Mouse (Mus musculus) right cerebral cortex, postnatal 10 days (tissue): ENCODE measurements around the gene Chchd6.

Experiments used
- DNase-seq, 2 experiments: peaks; one replicate each; pipeline ENCODE4 v3.0.0; 2021; ENCODE audit warnings: low spot score in 2 of 2

Gene Chchd6

DNA sequence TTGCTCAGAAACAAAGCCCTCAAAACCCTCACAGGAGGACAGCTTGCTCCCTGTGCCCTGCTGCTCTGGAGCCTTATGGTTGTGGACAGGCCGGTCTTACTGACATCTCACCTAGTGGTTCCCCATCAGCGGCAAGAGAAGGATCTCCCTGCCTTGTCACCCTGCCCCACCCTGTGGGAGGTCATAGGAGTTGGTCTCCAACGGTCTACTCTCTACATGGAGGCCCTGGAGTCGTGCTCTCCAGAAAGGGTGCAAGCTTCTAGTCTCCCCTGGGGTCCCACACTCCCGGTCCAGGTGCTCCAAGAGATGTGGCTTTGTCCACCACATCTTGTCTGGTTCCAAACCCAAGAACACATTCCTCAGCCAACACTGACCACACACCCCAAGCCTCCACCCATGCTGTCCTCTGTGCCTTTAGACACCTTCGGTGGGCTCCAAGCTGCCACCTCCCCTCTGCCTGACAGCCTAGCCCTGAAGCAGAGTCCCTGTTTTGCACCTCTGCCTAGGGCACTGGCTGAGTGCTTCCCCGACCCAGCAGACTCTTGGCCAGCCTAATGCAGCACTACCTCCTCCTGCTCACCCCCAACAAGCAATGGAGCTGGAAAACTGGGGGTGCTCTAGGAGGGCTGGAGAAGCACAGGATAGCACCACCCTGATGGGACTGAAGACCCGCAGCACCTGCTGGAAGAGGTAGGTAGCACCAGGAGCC lies 234.6 kb downstream of the Chchd6 start:
- no peak for DNase-seq

DNA sequence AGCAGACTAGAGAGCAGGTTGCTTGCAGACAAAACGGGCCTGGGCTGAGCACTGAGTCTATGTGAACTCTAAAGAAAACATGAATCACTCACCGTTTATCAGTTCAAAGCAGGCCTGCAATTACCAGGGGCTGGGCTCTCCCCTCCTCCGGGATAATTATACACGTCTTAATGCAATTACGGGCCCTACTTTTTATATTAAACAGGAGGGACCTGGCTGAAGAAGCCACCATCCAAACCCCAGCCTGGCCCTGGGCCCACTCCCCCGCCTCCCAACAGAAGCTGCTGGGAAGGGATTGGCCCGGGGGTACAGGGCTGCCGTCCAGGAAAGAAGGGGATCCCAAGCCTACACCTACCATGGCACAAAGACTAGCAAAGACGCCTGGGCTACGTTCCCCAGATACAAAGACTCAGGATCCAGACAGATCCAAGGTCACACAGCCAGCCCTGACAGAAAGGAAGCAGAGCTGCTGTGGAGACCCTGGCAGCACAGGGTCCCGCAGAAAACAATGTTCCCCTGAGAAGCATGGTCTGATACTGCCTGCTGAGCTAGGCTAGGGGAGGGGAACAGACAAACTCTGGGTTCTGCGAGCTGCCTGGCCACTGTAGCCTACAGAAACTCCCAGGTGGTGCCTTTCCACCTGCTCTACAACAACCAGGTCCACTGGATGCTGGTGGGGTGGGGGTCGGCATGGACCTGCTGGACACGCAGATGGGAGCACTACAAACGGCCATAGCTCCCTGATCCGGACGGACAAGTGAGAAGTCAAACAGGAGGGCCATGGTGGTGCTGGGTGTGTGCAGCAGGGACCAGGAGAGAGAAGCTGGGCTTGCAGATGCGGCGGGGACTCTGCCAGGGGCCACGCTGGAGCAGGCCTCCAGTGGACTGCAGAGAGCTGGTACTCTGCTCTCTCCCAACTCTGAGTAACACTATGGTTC lies 235.4 kb downstream of the Chchd6 start:
- DNase-seq = peak; percentile 71 to 73

DNA sequence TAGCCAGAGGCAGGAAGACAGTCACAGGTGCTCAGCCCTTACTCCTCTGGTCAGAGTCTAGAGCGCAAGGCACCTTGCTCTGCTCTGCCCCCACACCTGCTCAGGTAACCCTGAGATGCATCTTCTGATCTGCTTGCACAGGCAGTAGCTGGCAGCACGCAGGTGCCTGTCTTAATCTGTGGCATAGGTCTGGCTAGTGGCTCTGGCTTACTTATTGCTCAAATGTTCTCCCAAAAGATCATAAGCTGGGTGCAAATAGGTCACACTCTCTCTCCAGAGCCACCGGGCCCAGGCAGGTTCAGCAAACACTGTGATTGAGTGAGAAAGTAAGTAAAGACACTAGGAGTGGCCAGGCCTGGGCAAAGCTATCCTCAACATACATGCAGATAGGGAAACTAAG lies 236.3 kb downstream of the Chchd6 start:
- DNase-seq = no peak

DNA sequence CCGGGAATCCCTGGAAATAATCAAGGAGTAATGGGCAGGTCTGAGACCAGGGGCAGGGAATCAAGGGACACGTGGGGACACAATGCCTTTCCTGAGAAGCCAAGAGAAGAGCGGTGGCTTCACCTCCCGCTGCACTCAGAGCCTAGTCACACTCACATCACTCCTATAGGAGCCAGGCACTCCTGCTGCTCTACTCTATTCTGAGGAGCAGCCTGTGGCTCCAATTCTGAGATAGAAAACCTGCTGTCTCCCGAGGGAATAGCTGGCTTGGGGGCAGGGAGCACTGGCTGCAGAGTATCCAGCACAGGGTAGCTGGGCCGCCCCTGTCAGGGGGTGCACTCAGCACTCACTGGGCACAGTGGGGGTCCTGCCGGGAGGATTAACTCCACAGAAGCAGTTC lies 239.8 kb downstream of the Chchd6 start:
- DNase-seq = peak in 1 of 2 experiments; percentile 47

DNA sequence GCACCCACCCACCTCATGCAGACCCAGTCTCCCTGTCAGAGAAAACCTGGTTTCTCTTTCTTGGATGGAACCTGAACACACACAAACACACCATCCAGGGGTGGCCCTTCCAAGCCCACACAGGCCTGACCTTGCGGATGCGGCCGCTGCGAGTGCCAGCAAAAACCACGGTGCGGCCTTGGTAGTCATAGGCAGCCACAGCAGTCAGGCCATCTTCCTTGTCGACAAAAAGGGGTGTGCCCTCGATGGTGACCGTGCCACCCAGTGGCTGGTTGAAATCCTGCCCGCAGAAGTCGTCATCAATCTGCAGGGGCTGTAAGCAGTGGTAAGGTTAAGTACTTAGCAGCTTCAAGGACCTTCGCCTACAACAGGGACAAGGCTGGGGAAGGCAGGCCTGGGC lies 240.7 kb downstream of the Chchd6 start:
- peak in 1 of 2 experiments; percentile 31 for DNase-seq

DNA sequence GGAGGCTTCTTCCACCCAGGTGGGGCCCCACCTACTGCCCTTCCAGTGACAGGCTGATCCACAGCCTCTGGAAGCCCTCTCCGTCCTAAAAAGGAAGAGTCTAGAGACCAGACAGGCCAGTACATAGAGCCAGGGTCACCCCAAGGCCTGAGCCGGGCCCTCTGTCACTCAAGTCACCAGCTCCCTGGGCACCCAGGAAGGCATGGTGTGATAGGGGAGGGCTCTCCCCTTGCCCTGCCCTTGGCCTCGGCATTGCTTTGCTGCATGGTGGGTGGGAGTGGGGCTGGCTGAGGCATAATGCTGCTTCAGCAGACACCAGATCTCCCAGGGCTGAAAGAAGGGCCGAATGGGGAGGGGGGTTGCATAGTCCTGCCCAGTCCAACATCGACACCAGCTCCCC lies 241.4 kb downstream of the Chchd6 start:
- peak in 1 of 2 experiments; percentile 23 for DNase-seq

DNA sequence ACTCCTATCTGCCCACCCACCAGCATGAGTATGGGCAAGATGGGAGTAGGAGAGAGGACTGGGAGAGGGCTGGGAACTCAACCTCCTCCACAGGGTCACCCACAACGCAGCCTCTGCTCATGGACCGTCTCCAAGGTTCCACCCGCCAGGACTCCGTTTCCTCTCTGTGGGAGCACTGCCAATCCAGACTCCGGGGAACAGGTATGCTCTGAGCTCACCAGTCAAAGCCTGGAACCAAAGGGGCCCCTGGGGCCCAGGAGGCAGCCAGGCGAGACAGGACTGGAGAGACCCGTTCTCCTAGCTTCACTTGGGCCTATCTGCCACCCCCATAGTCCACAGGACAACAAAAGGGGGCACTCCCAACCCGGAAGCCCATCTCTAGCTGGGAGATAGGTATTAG lies 242.4 kb downstream of the Chchd6 start:
- DNase-seq = peak in 1 of 2 experiments; percentile 35

DNA sequence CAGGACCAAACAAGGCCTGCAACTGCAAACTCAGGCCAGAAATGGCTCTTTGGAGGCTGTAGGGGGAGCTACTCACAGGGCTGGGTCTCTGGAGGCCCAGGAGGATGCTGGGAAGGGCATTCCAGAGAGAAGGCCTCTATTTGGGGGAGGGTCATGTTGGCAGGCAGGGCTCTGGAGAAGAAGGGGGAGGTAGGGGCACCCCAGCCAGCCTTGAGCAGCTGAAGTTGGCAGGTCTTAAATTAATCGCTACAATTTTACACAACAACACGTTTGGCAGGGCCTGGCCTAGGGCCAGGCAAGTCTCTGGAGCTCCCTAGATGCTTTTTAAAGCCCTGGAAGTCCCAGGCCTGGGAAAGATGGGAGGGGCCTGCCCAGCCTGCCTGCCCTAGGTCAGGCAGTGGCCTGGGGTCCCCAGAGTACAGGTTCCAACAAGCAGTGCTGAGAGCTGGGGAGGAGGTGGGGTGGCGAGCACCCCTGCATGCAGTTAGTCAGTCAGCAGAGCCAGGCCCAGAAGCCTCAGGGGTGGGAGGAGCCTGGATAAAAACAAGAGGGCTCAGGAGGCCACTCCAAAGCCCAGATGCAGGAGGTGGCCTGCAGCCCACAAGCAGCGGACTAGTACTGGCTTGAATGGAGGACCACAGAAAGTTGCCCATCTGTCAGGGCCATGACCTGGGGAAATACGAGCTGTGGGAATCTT lies 243.9 kb downstream of the Chchd6 start:
- peak; percentile 73 to 79 for DNase-seq

DNA sequence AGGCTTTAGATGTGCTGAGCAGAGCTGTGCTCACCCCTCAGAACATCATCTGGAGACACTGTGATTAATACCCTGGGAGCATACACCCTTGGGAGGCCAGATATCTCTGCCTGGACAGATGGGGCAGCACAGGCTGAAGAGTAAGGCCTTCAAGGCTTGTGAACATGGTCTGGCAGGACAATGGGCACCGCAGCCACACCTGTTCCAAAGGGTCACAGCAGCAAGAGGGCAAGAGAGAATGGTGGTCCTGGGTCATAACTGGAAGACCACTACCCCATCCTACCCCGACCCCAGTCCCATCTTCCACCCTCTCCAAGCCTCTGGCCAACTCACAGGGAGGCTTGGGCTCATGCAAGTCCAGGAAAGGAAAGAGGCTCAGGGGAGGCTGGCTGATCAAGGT lies 244.9 kb downstream of the Chchd6 start:
- no peak for DNase-seq

DNA sequence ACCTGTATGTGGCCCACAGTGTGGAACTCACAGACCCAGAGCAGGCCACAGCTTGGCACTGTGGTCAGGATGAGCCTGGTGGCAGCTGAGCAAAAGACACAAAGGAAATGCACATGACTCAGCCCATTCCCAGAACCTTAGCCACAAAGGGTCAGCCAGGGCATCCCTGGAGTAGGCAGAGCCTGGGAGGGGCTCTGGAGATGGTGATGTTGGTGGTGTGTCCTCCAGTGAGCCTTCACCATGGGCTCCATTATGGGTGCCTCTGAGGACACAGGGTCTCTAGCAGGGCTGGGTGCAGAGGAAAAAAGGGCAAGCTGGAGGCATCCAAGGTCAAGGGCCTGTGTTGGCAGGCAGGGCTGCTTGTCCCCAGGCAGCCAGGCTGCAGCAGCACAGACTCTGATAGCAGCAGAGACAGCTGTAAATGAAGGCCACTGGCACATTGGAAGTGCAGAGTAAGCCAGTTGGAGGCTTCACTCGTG lies 245.4 kb downstream of the Chchd6 start:
- DNase-seq = no peak

DNA sequence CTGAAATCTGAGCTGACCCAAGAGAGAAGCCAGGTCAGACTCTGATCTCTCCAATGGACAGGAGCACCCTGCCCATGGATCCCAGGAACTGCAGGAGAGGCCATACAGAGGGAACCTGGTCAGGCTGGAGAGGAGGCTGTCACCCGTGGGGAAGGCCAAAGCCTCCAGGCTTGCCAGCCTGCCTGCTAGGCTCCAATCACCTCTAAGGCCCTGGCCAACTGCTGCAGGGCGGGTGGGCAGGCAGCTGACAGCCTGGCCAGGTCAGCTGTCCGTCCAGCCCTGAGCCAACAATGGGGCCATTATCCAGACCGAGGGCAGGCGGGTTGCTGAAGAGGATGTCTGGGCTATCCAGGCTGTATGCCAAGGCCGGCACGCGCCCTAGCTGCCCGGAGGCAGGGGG lies 247.1 kb downstream of the Chchd6 start:
- DNase-seq = peak; percentile 71 to 73

DNA sequence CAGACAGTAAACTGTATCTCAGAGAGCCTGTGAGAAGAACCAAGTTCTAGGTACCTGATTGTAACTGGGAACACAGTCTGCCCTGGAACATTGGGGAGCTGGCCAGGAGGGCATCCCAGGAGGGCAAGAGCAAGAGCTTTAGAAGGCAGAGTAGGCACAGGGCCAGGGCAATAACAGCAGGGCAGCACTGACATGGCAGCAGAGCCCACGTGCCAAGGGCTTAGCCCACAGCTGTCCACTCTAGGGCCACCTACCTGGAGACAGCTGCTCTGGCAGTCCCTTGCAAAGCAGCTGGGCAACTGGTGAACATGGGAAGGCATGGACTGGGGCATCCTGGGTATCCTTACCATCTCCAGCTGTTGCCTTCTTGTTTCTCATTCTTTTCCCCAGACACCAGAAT lies 247.7 kb downstream of the Chchd6 start:
- no peak for DNase-seq

DNA sequence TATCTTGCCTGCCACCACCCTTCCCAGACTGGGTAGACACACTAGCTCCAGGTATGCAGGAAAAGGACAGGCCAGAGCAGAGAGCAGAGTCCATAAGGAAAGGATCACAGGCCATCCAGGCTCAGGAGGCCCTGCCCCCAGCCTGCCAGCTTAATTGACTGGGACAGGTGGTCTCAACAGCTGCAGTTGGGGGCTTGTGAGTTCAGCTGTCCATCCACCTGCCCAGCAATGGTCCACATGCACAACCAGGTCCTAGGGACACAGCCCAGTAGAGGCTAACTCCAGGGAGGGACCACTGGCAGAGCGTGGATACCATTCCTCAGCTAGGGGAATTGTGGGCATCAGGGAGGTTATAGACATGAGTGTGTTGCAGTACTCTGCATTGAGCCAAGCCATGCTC lies 249.6 kb downstream of the Chchd6 start:
- DNase-seq = no peak

DNA sequence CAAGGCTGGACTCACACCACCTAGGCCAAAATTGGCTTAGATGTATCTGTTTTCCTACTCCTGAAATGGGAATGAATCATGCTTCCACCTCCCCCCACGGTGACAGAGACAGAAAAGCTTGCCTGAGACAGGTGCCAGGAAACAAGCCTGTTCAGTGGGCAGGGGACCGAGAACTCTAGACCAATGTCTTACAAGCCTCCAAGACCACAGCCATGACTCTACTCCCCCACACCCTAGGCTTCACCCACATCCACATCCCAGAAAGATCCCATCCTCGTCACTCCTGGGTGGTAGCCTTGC lies 250.0 kb downstream of the Chchd6 start:
- no peak for DNase-seq

DNA sequence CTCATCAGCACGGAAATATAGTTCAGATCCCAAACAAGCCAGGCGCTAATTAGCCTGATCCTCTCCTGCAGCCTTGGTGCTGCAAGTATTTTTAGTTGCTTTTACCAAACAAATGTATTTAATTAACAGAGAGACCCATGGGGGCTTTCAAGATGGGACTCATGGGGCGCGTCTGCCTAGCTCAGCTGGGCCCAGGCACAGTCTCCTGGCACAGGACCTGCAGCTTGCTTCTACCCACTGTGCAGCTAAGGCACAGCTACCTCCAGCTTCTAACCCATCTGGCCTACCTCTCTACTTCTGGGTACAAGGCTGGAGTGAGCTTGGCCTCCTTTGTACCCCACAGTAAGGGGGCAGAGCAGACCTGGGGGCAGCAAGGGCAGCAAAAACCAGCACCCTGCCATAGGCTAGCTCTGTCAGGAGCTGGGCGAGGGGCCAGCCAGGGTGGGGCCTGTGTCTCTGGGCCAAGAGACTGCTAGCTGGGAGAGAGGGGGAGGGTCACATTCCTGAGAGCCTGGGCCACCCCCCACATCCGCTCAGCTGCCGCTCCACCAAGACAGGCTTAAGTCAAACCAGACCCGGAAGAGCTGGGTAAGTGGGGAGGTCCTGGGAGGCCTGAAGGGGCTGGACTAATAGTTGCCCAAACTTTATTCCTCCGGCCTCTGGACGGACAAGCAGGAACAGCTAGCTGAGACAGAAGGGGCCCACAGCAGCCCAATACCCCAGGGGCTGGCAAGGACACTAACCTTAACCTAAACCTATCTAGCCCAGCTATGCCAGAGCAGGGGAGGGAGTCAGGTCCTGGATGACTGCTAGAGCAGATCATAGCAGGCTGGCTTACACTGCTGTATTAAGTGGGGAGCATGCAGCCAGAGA lies 250.6 kb downstream of the Chchd6 start:
- peak; percentile 63 to 68 for DNase-seq

DNA sequence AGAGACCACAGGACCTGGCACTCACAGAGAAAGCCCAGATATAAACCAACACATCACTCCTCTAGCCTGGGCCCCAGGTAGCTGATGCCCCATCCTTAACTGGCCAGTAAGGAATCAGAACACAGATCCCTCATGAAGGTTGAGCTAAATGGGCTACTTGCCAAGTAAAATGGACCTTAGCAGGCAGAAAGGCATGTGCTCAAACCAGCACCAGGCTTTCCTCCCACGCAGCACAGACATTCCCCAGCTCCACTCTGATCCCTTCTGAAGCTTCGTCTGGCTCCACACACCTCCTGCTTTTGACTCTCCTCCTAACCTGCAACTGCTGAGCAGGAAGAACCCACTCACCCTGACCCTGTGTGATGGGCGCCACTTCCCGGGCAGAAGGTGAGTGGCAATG lies 253.5 kb downstream of the Chchd6 start:
- no peak for DNase-seq

DNA sequence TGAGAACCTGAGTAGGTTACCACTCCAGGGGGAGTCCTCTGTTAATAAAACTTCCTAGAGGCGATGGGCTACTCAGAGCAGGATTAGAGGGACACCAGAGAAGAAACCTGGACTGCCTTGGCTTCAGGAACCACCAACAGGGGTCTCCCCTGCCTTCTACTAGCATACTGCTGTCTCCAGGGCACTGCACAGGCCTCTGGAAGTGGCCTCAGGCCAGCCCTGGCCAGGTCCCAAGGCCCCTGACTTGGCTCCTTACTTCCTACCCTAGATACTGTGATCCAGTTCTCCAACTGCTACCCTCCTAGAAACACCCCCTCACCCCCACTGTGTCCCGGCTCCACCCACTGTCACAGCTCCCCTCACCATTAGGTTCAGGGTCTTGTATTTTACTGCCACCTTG lies 256.0 kb downstream of the Chchd6 start:
- peak; percentile 77 to 79 for DNase-seq

DNA sequence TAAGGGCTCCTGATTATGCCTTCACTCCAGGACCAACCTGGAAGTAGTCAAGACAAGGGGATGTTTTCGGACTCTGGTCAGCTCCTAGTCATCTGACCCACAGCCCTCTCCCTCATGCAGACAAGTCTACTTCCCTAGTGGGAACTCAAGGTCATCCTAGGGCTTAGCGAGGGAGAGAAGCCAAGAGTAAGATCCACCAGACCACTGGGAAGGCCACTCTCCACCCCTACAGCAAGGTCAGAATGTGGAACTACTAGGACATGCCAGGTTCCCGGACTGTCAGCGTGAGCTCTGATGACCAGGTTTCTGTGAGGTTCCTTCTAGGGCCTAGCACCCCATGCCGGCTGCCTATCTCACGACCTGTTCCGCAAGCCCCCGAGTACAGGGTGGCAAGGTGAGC lies 256.7 kb downstream of the Chchd6 start:
- no peak for DNase-seq

DNA sequence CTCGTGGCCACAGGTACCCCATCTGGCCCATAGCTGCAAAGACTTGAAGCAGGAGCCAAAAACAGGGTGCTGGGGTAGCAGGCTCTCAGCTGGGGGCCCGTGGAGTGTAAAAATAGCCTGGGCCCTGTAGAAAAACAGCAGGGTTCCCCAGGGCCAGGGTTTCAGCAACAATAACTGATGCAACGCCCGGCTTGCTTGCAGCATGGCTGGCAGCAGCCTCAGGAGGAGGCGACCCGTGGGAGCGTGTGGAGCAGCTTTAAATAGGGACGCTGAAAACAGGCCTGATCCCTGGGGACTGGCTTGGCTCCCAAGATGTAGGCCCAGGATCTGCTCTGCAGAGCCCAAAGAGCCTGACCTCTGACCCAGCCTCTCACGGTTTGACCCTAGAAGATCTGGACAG lies 257.9 kb downstream of the Chchd6 start:
- DNase-seq = no peak

DNA sequence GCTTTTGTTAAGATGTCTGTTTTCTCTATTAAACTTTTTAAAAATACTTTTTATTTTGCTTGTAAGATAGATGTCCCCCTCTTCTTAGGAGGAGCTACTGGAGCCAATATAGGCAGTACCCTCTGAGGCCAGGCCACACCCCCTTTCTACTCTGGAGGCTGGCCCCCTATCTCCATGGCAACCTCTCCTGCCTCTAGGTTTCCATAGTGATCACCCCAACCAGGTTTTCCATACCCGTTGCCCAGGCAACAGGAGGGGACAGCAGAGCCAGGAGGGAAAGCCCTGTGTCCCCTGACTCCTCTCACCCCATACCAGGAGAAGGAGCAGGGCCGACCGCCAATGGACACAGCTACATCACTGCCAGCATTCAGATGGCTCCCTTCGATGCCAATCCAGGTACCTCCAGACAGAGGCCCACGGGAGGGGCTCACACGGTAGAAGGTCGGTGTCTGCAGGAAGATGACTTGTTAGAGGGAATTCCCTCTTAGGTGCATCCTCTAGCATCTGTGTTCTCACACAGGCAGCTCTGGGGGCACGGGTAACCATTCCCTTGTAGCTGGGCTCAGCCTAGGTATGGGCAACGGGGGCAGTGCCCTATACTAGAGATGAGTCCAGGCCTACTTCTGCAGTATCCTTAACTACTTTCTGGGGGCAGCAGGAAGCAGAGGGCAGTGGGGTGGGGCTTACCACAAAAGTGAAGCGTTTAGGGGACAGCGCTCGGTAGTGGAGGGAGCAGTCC lies 261.3 kb downstream of the Chchd6 start:
- DNase-seq = peak; percentile 69 to 85
